Comparison of ENCODE assay signal across 8 mouse cellular contexts in the genomic region with DNA sequence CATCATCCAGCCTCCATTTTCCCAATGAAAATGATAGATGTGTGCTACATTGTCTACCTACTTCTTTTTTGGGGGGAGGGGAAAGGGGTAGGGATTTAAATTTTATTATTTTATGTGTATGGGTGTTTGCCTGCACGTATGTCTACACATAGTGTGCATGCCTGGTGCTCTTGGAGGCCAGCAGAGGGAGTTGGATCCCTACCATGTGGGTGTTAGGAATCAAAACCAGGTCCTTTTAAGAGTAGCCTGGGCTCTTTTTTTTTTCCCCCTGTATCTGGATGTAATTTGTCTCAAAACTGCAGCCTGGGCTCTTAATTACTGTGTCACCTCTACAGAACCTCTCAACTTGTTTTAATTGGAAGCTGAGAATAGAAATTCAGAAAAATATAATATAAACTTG.
DNase-seq lines count a peak whose midpoint lies in the region; ATAC-seq and TF ChIP-seq lines count a peak whose summit lies in the region.
"Had no signal": no experiment of that assay in that cellular context is flagged by ENCODE, and none has a peak within 500 bp of the region (broad histone marks: within the 10 kb centered on the region; RNA-seq: fewer than 3 reads in every experiment).

No protein-coding gene starts in this region.

- TF ChIP-seq EP300 in ES-Bruce4 (IDR thresholded peaks at IDR 0.05; ENCODE audit: insufficient read depth, low read depth, low read length): no peak

- no peak overlapping the region for H3K27ac ChIP-seq in heart, embryonic 10.5 days
- H3K27ac ChIP-seq in ES-Bruce4 (ENCODE audit: insufficient read depth, low read length): no peak overlapping the region
- H3K27ac ChIP-seq: neural tube, embryonic 12.5 days had no signal

- no peak overlapping the region for H3K9ac ChIP-seq in ES-Bruce4 (ENCODE audit: low read depth, poor library complexity, severe bottlenecking)
- H3K9ac ChIP-seq: neural tube, embryonic 12.5 days had no signal

- H3K4me1 ChIP-seq in heart, embryonic 10.5 days: no peaks in the 10 kb centered on the region
- H3K4me1 ChIP-seq in ES-Bruce4 (ENCODE audit: control insufficient read depth, insufficient read depth, low read length): no peaks in the 10 kb centered on the region
- H3K4me1 ChIP-seq: neural tube, embryonic 12.5 days had no signal

- no peaks in the 10 kb centered on the region for H3K27me3 ChIP-seq in heart, embryonic 10.5 days (ENCODE audit: insufficient read depth, poor library complexity, severe bottlenecking)
- no peaks in the 10 kb centered on the region for H3K27me3 ChIP-seq in ES-Bruce4 (ENCODE audit: control insufficient read depth, insufficient read depth, low read length, poor library complexity, severe bottlenecking)
- H3K27me3 ChIP-seq: neural tube, embryonic 12.5 days had no signal

- peak; percentile 17 for DNase-seq in heart, postnatal 4 days
- DNase-seq in heart, embryonic 10.5 days (ENCODE audit: low spot score): no peak
- DNase-seq in 416B (ENCODE audit: low read depth): peak; percentile 78
- DNase-seq in induced T-regulatory cell, adult 2 months (ENCODE audit: low read depth): peak; percentile 47
- no peak for DNase-seq in urinary bladder, postnatal 10 days (ENCODE audit: low spot score)

- peaks cover 16% of the 10 kb centered on the region for H3K36me3 ChIP-seq in heart, embryonic 10.5 days
- peaks cover 23% of the 10 kb centered on the region for H3K36me3 ChIP-seq in ES-Bruce4 (ENCODE audit: control insufficient read depth, insufficient read depth, low read length, poor library complexity, severe bottlenecking)

- TF ChIP-seq POLR2A in ES-Bruce4 (IDR thresholded peaks at IDR 0.05; ENCODE audit: insufficient read depth, low read length): no peak

- TF ChIP-seq CTCF in ES-Bruce4 (IDR thresholded peaks at IDR 0.05; ENCODE audit: low read depth, low read length): peak; percentile 19

- ATAC-seq in activated CD4-positive, CD25-positive, alpha-beta regulatory T cell, adult 4 months: no peak

- WGBS in heart, embryonic 10.5 days: 87% methylated on average over 1 of the region's 1 CpGs

- H3K9me3 ChIP-seq in heart, embryonic 10.5 days: no peaks in the 10 kb centered on the region
- H3K9me3 ChIP-seq in ES-Bruce4 (replicated peaks; ENCODE audit: control insufficient read depth, insufficient read depth, low read length, poor library complexity, severe bottlenecking): no peaks in the 10 kb centered on the region
- H3K9me3 ChIP-seq: neural tube, embryonic 12.5 days had no signal

- H3K4me3 ChIP-seq in heart, embryonic 10.5 days: no peak overlapping the region
- no peak overlapping the region for H3K4me3 ChIP-seq in ES-Bruce4 (ENCODE audit: low read depth, low read length)
- H3K4me3 ChIP-seq: neural tube, embryonic 12.5 days had no signal

Comparison
In these comparisons a context has a peak if more than half of its experiments do, and no peak if none do; other contexts are left out.
1. DNase-seq: peak in heart, postnatal 4 days (single experiment), 416B (single experiment) and induced T-regulatory cell, adult 2 months (single experiment); none in heart, embryonic 10.5 days (single experiment) and urinary bladder, postnatal 10 days (single experiment).